Mouse (Mus musculus) megakaryocyte-erythroid progenitor cell, adult 5-6 weeks (primary cell): ENCODE results near the gene Filip1l. TPM values are rescaled to one million over a fixed set of nuclear protein-coding genes. Genes with fewer than 3 reads are reported as not detected.

ENCODE experiments used
- ATAC-seq: replicated peaks from 2 replicates; pipeline ENCODE4 v1.8.0; 2016; ENCODE audit warnings: mild to moderate bottlenecking, inconsistent platforms; ENCODE audit not compliant: severe bottlenecking, poor library complexity, low FRiP score, low TSS enrichment
- total RNA-seq, 2 experiments: library from RNA; stranded (forward) in 1 of 2; stranded (reverse) in 1 of 2; fragments of 200-1000, 215-1000 nt in 1 of 2; fragments of >200 nt in 1 of 2; fragmentation: Nextera tagmentation in 1 of 2; gene quantifications; 2 replicates each; pipeline ENCODE4 v1.2.3; 2014 to 2017

Filip1l gene
- total RNA-seq, 2 experiments from 2014 or later: 0.52 to 0.89 TPM

DNA sequence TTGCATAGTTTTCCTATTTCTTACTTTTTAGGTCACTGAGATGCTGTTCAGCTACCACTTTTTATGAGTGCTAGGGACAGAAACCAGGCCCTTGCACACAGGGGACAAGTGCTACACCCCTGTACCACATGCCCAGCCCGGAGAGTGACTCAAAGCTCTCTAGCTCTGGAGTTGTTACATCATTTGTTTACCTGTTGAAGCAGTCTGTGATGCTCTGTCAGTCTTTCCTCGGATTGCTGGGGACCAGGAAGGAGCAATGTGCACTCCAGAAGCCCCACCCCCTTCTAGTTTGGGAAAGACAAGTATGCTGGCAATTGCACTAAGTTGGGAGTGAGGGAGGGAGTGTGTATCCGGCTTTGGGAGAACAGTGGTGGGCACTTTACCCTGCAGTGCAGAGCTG is 3.2 kb upstream of the Filip1l start:
- ATAC-seq: no peak

DNA sequence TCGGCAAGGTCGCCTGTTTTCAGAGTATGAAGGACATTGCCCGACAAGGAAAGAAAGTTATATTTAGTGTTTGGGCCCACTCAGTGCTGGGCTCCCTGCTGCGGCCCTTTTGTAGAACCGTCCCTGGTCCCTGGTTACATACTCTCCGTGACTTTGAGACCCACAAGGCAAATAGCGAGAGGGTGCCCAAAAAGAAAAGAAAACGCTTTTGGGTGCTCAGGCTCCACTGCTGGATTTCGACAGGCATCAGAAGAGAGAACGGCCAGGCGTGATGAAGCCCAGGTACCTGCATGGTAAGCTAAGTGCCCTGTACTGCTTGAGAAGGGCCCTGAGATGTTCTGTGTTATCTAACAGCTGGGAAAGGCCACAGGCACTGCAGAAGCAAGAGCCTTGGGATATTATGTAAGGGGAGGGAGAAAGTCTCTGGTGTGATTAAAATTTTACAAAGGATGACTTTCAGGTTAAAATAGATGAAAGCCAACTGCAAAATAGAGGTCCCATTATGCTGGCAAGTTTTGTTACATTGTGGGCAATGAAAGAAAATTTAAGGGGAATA is 351 bp downstream of the Filip1l start:
- no peak for ATAC-seq

- ATAC-seq: no peak
Observed at GRCm38 (mm10) chr16:57353932-57354331, 1.0 kb downstream of the Filip1l start.

DNA sequence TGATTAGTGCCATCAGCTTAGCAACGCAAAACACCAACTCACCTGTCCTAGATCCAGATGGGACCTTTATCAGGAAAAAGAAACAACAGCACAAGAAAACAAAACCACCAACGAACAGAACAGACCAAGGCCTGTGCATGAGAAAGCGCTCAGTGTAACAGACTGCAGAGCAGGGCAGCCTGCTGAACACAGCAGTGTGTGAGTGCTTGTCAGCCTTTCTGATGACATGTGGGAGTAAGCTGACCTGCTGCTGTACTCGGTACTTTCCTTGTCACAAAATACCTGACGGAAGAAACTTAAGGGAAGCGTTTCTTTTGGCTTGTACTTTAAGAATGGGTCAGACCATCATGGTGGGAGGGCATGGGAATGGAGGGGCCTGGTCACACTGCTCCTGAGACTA is 3.6 kb downstream of the Filip1l start:
- no peak for ATAC-seq

- no peak for ATAC-seq
Observed at GRCm38 (mm10) chr16:57357011-57357410, 4.1 kb downstream of the Filip1l start.

GRCm38 (mm10) chr16:57359251-57359650 is 6.4 kb downstream of the Filip1l start:
- no peak for ATAC-seq

DNA sequence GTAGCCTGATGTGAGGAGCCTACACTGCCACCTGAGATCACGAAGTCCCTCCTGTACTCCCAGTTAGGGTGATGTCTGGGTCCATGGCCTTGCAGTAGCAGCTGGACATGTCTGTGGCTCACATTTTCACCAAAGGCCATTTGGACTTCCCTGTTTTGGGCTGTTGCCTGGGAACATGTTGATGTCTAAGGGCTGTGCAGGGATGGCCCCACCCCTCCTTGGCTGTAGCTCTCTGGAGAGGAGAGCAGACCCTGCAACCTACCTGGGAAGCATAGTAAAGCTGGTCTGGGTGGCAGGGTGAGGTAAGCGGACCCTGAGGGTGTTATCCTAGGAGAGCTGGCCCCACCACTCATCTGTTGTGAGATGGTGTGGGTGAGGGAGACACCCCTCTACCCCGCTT is 7.9 kb downstream of the Filip1l start:
- no peak for ATAC-seq

GRCm38 (mm10) chr16:57362679-57363401 is 9.9 kb downstream of the Filip1l start:
- ATAC-seq: no peak

DNA sequence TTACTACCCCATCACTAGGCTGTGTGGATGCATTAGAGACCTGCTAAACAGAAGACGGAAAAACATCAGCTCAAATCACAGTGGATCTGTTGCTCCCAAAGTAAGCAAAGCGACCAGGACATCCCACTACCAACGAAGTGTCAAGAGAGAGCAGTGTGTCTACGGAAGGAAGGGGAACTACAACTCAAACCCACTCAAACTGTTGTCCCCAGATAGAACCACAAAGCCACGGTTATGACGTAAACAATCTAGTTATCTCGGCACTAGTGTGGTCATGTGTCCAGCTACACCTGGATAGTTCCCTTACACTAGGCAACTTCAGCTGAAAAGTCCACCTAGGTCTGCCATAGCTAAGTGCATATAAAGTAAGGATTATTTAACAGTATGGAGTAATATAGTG is 11.6 kb downstream of the Filip1l start:
- ATAC-seq: 0 out of 2 replicates have a peak, but pooled peaks have one; percentile 18

DNA sequence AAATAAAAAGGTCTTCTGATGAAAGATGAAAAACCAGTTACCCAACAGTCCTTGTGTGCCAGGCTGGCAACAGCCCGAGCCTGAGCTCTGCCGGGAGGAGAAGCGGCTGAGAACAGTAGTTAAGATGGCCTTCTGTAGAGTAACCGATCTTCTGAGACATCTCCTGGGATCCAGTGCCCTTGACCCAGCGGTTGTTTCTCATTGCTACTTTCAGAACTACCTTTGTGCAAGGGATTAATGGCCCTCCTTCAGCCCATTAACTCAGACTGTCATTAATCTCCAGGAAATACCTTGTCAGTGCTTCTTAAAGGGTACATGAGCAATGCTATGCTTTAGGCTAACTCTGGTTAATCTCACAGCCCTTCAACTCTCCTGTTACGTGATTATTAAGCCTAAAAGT is 13.2 kb downstream of the Filip1l start:
- ATAC-seq: no peak

DNA sequence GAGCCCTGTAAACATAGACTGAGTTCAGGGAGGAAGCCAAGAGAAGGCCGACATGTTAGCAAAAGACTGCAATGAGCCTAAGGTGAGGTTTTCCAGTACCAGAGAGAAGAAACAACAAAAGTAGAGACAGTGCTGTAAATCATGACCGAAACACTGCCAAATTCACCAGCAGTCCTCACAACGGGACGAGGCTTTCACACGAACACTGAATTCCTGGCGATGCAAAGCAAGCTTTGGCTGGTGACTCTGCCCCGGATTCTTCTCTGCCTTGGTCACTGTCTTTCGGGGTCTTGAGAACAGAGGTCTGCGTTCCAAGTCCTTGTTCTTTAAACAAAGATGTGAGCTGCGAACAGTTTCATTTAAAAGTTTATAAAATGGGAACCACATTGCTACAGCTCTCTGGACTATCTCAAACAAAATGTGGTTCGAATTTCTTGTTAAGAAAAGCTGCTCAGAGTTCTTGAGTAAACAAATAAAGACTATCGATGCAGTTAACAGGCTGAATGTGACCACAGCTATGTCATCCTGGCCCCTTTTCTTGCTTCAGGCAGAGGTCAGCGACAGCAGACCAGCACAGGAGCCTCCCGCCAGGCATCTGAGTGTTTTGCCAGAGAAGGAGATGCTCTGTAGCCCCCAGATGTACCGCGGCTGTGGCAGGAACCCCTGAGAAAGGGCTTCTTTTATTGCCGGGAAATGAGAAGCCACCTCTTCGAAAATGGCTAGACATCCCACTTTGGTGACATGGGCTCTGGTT is 14.2 kb downstream of the Filip1l start:
- ATAC-seq: no peak

DNA sequence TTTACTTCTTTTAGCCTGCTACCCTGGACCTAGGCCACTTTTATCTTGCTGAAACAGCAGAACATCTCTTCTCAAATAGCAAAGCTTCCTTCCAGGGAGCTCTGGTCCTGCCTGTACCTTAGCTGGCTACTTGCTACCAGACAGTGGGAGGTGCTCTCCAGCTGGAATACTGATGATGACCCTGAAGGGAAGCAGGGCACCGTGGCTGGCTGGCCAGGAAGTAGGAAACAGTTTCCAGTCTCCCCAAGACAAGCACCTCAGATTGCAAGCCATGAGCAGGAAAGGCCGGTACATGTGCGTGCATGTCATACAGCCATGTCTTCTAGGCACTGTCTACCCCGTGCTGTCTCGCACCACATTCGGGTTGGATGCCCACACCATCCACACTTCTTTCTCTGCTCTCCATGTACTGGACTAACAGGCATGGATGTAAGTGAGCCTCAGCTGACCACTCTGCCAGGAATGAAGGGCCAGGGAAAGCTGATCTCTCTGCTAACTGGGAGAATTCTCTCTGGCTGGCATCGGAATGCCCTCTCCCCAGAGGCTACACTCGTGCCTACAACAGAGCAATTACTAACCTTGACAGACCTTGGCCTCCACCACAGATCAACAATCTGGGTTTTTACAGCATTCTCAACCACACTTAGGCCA is 17.1 kb downstream of the Filip1l start:
- ATAC-seq: no peak

DNA sequence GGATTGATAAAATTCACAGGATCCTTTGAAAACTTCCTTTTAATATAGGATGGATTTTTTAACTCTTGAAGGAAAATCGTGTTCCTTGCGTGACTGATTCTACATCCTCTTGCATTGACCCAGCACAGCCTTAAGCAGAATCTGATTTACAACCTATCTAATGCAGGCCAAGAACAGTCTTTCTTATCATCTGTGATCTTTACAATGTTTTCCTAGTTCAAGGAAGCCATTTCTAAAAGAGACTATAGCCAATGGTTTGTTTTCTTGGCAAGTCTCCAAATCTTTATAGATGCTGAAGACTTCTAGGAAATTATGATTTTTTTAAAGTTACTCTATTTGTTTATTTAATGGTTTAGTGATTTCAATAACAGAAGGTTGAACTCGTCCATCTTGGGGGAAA is 19.3 kb downstream of the Filip1l start:
- ATAC-seq: no peak

DNA sequence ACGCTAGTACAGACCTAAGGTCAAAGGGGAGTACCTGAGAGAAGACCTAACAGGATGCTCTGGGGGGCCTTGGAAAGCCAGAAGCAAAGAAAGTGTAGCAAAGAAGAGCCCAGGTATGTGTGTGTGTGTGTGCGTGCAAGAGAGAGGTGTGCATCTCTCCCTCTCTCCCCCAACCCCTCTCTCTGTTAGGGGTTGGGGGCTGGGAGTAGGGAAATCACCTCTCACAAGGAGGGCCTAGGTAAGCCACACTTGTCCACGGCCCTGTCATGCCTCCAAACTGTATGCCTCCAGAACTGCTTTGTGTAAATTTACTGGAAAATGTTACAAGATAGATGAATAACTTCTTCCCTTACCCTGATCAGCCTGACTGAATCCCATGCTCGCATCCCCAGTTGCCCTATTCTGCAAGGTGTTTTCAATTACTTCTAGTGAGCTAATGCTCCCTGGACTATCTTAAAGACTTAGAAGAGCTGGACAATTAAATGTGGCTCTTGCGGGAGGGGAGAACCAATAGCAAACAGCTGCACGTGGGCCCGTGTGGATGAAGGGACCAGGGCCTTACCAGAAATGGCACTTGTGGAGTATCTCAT is 22.4 kb downstream of the Filip1l start:
- no peak for ATAC-seq

GRCm38 (mm10) chr16:57378631-57379330 is 25.9 kb downstream of the Filip1l start:
- no peak for ATAC-seq

DNA sequence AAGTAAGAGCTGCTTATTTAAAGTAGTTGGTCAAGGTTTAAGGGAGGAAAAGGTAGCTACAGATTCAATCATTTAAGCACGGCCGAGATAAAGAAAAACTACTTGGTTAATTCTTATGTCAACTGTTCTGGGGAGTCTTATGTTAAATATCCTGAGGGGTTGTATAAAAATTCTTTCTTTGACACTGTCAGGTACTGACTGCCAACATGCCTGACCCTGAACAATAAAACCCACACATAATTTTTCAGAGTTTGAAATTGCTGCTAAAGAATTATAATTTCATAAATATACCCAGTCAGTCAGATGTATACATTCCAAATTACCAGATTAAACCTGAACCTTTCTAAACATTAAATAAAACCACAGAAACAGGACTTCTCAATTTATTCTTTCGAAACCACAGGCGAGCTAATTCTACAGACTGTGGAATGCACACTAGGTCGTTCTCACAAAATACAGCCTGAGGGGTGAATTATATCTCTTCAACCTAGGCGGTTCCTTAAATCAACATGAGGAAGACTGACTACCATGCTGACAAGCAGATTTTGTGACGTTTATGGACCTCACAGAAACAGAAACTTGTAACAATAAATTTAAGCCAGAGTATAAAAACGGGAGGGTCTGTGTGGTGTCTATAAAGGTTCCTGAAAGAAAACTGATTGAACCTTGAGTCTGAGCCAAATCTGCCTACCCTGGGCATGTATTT is 30.5 kb downstream of the Filip1l start:
- no peak for ATAC-seq

- no peak for ATAC-seq
Observed at GRCm38 (mm10) chr16:57384274-57384673, 31.4 kb downstream of the Filip1l start.

GRCm38 (mm10) chr16:57389566-57390251 is 36.8 kb downstream of the Filip1l start:
- ATAC-seq: no peak
